Mouse (Mus musculus) C2C12 (cell line): ENCODE data around the gene Zfp618.

Experiments used
- CEBPB ChIP-seq: IDR thresholded peaks from one replicate; pipeline ENCODE4 v1.6.1; 2011; ENCODE audit warnings: low read depth, mild to moderate bottlenecking, control low read depth, moderate library complexity
- CTCF ChIP-seq: IDR thresholded peaks from one replicate; pipeline ENCODE4 v1.5.1; 2011; ENCODE audit not compliant: control insufficient read depth, insufficient read depth, insufficient read length
- MAX ChIP-seq: IDR thresholded peaks from one replicate; pipeline ENCODE4 v1.6.1; 2011; ENCODE audit warnings: mild to moderate bottlenecking, control low read depth
- MYOD1 ChIP-seq: IDR thresholded peaks from one replicate; pipeline ENCODE4 v1.6.1; 2011; ENCODE audit warnings: low read depth; ENCODE audit not compliant: control insufficient read depth, insufficient read length
- MYOG ChIP-seq: IDR thresholded peaks from one replicate; pipeline ENCODE4 v1.6.1; 2011; ENCODE audit not compliant: control insufficient read depth, insufficient read length; ENCODE audit errors: extremely low read depth
- USF1 ChIP-seq: IDR thresholded peaks from one replicate; pipeline ENCODE4 v1.6.1; 2011; ENCODE audit warnings: low read depth, mild to moderate bottlenecking, control low read depth, moderate library complexity

DNA sequence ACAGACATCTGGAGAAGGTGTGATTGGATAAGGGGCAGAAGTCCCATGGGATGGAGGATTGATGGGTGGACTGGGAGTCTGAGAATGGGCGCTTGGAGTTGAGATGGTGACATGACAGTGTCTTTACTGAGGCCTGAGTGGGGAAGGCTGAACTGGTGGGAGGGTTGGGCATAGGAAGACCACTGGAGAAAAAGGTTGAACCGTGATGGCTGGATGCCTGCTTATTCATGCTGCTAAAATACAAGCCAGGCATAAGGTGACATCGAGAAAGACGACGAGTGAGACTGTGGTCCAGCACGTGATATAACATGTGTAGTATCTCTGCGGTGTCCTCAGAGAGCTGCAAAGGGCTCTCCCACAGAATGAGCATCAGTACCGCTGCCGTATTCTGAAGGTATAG lies 59.9 kb downstream of the Zfp618 start:
- TF ChIP-seq CEBPB (no peak), CTCF (no peak), USF1 (no peak), MAX (no peak), MYOD1 (no peak), MYOG (no peak)
